Mouse (Mus musculus): ENCODE data around the gene Mon2. TPM values are rescaled to one million over a fixed set of nuclear protein-coding genes. Genes with fewer than 3 reads are reported as not detected.

Gene Mon2
- total RNA-seq, 2 experiments from 2014 or later, result 31.8 to 45.3 TPM

Other genes starting within 250 kb of the Mon2 start
- 405 and 417 TPM in 2 replicates for gene Usp15, start 120.5 kb upstream of the Mon2 start, total RNA-seq (2015; ENCODE audit: low replicate concordance)
- gene Usp15, start 120.5 kb upstream of the Mon2 start, total RNA-seq (2017; ENCODE audit: low replicate concordance), result 704 and 813 TPM in 2 replicates
- gene Fam19a2, start 187.5 kb upstream of the Mon2 start, total RNA-seq (2015; ENCODE audit: low replicate concordance), result not detected in 2 replicates
- gene Fam19a2, start 187.5 kb upstream of the Mon2 start, total RNA-seq (2017; ENCODE audit: low replicate concordance), result not detected in 2 replicates